Mouse (Mus musculus): ENCODE results near the gene Ankrd13a. TPM values are rescaled to one million over a fixed set of nuclear protein-coding genes. Genes with fewer than 3 reads are reported as not detected.
A peak's percentile ranks its signal among the peaks of the same experiment; 100 is the strongest.

Gene Ankrd13a
- 41.0 and 42.8 TPM in 2 replicates for polyA plus RNA-seq (2015; fragmentation: Nextera tagmentation; extraction: Ambion mirVana)

GRCm38 (mm10) chr5:114774403-114775051 is at the start of gene Ankrd13a:
Ankrd13a (plus strand) TSS chr5:114774677.
- Histone ChIP-seq H3K36me3 (replicated peaks) (no peaks in the 10 kb centered on the region; the same call in 1 of the 2 replicates), H3K9ac (peak within 1 kb of the TSS; percentile 99), H3K4me1 (replicated peaks) (peaks cover 77% of the 10 kb centered on the region), H3K27me3 (no peaks in the 10 kb centered on the region), H3K9me3 (replicated peaks) (no peaks in the 10 kb centered on the region), H3K27ac (replicated peaks) (peak within 1 kb of the TSS; percentile 90), H3K4me3 (replicated peaks) (peak within 1 kb of the TSS; percentile 100), H3K4me2 (peak within 1 kb of the TSS; percentile 91)
- WGBS (ENCODE audit: insufficient replicate concordance): under 1% methylated on average over 72 of the region's 73 CpGs
- ATAC-seq (ENCODE audit: insufficient read depth): peak; percentile 85

- no peak for ATAC-seq (ENCODE audit: insufficient read depth)
- 81% methylated on average over 10 of the region's 10 CpGs for WGBS (ENCODE audit: insufficient replicate concordance)
These were observed 46.3 kb upstream of the Ankrd13a start for GRCm38 (mm10) chr5:114728160-114728559.

GRCm38 (mm10) chr5:114730129-114730528 is 44.3 kb upstream of the Ankrd13a start:
- Histone ChIP-seq H3K9me3 (replicated peaks) (no peaks in the 10 kb centered on the region), H3K9ac (no peak overlapping the region), H3K27me3 (no peaks in the 10 kb centered on the region), H3K36me3 (replicated peaks) (peaks cover 75% of the 10 kb centered on the region), H3K27ac (replicated peaks) (no peak overlapping the region), H3K4me3 (replicated peaks) (no peak overlapping the region), H3K4me2 (no peak overlapping the region), H3K4me1 (replicated peaks) (no peaks in the 10 kb centered on the region)
- 76% methylated on average over 10 of the region's 10 CpGs for WGBS (ENCODE audit: insufficient replicate concordance)
- no peak for ATAC-seq (ENCODE audit: insufficient read depth)

More at GRCm38 (mm10) chr5:114728160-114728559, 46.3 kb upstream of the Ankrd13a start:
- H3K4me2 ChIP-seq: no peak overlapping the region
- H3K27ac ChIP-seq (replicated peaks): no peak overlapping the region
- H3K27me3 ChIP-seq: no peaks in the 10 kb centered on the region
- no peak overlapping the region for H3K4me3 ChIP-seq (replicated peaks)
- no peaks in the 10 kb centered on the region for H3K9me3 ChIP-seq (replicated peaks)
- H3K36me3 ChIP-seq (replicated peaks): peaks cover 62% of the 10 kb centered on the region
- no peak overlapping the region for H3K9ac ChIP-seq
- H3K4me1 ChIP-seq (replicated peaks): no peaks in the 10 kb centered on the region

- 69% methylated on average over 6 of the region's 6 CpGs for WGBS (ENCODE audit: insufficient replicate concordance)
- no peak for ATAC-seq (ENCODE audit: insufficient read depth)
- no peak overlapping the region for H3K27ac ChIP-seq (replicated peaks)
- H3K4me3 ChIP-seq (replicated peaks): no peak overlapping the region
- no peak overlapping the region for H3K9ac ChIP-seq
- H3K27me3 ChIP-seq: no peaks in the 10 kb centered on the region
- peaks cover 88% of the 10 kb centered on the region for H3K36me3 ChIP-seq (replicated peaks)
- no peaks in the 10 kb centered on the region for H3K4me1 ChIP-seq (replicated peaks)
- no peaks in the 10 kb centered on the region for H3K9me3 ChIP-seq (replicated peaks)
- H3K4me2 ChIP-seq: no peak overlapping the region
These were observed 43.0 kb upstream of the Ankrd13a start for GRCm38 (mm10) chr5:114731498-114731897.

- no peak overlapping the region for H3K4me3 ChIP-seq (replicated peaks)
- H3K4me2 ChIP-seq: no peak overlapping the region
- no peaks in the 10 kb centered on the region for H3K27me3 ChIP-seq
- H3K9ac ChIP-seq: no peak overlapping the region
- no peak overlapping the region for H3K27ac ChIP-seq (replicated peaks)
- 87% methylated on average over 15 of the region's 15 CpGs for WGBS (ENCODE audit: insufficient replicate concordance)
- H3K4me1 ChIP-seq (replicated peaks): no peaks in the 10 kb centered on the region
- ATAC-seq (ENCODE audit: insufficient read depth): no peak
- peaks cover 93% of the 10 kb centered on the region for H3K36me3 ChIP-seq (replicated peaks)
- no peaks in the 10 kb centered on the region for H3K9me3 ChIP-seq (replicated peaks)
These were observed 42.5 kb upstream of the Ankrd13a start for GRCm38 (mm10) chr5:114731969-114732368.

- Histone ChIP-seq H3K27me3 (no peaks in the 10 kb centered on the region), H3K4me2 (no peak overlapping the region), H3K36me3 (replicated peaks) (peaks cover 95% of the 10 kb centered on the region), H3K4me1 (replicated peaks) (0 out of 2 replicates have a peak, but pooled peaks cover 3% of the 10 kb centered on the region), H3K27ac (replicated peaks) (no peak overlapping the region), H3K9me3 (replicated peaks) (no peaks in the 10 kb centered on the region), H3K4me3 (replicated peaks) (no peak overlapping the region), H3K9ac (no peak overlapping the region)
- ATAC-seq (ENCODE audit: insufficient read depth): no peak
- 85% methylated on average over 15 of the region's 15 CpGs for WGBS (ENCODE audit: insufficient replicate concordance)
These were observed 40.9 kb upstream of the Ankrd13a start for GRCm38 (mm10) chr5:114733606-114734005.

GRCm38 (mm10) chr5:114737090-114737887 is 37.2 kb upstream of the Ankrd13a start:
- no peaks in the 10 kb centered on the region for H3K9me3 ChIP-seq (replicated peaks)
- no peak for ATAC-seq (ENCODE audit: insufficient read depth)
- no peaks in the 10 kb centered on the region for H3K27me3 ChIP-seq
- no peak overlapping the region for H3K27ac ChIP-seq (replicated peaks)
- peaks cover 94% of the 10 kb centered on the region for H3K36me3 ChIP-seq (replicated peaks)
- no peak overlapping the region for H3K9ac ChIP-seq
- no peak overlapping the region for H3K4me3 ChIP-seq (replicated peaks)
- H3K4me1 ChIP-seq (replicated peaks): peaks cover 6% of the 10 kb centered on the region; the same call in 1 of the 2 replicates
- H3K4me2 ChIP-seq: no peak overlapping the region
- 79% methylated on average over 21 of the region's 21 CpGs for WGBS (ENCODE audit: insufficient replicate concordance)

GRCm38 (mm10) chr5:114738707-114739241 is 35.7 kb upstream of the Ankrd13a start:
- Histone ChIP-seq H3K9ac (no peak overlapping the region), H3K4me2 (no peak overlapping the region), H3K4me1 (replicated peaks) (peaks cover 6% of the 10 kb centered on the region; the same call in 1 of the 2 replicates), H3K27me3 (no peaks in the 10 kb centered on the region), H3K27ac (replicated peaks) (no peak overlapping the region), H3K4me3 (replicated peaks) (no peak overlapping the region), H3K36me3 (replicated peaks) (peaks cover 94% of the 10 kb centered on the region), H3K9me3 (replicated peaks) (no peaks in the 10 kb centered on the region)
- ATAC-seq (ENCODE audit: insufficient read depth): peak; percentile 51; the same call in 1 of the 2 replicates
- 76% methylated on average over 12 of the region's 12 CpGs for WGBS (ENCODE audit: insufficient replicate concordance)

- Histone ChIP-seq H3K36me3 (replicated peaks) (peaks cover 97% of the 10 kb centered on the region), H3K9ac (no peak overlapping the region), H3K27ac (replicated peaks) (no peak overlapping the region), H3K9me3 (replicated peaks) (no peaks in the 10 kb centered on the region), H3K4me1 (replicated peaks) (peaks cover 6% of the 10 kb centered on the region; the same call in 1 of the 2 replicates), H3K27me3 (no peaks in the 10 kb centered on the region), H3K4me2 (no peak overlapping the region), H3K4me3 (replicated peaks) (no peak overlapping the region)
- ATAC-seq (ENCODE audit: insufficient read depth): no peak
- 61% methylated on average over 4 of the region's 4 CpGs for WGBS (ENCODE audit: insufficient replicate concordance)
These were observed 33.9 kb upstream of the Ankrd13a start for GRCm38 (mm10) chr5:114740595-114740994.

- no peak overlapping the region for H3K4me2 ChIP-seq
- no peak overlapping the region for H3K27ac ChIP-seq (replicated peaks)
- H3K4me3 ChIP-seq (replicated peaks): no peak overlapping the region
- WGBS (ENCODE audit: insufficient replicate concordance): 83% methylated on average over 10 of the region's 10 CpGs
- H3K4me1 ChIP-seq (replicated peaks): peaks cover 6% of the 10 kb centered on the region; the same call in 1 of the 2 replicates
- peaks cover 92% of the 10 kb centered on the region for H3K36me3 ChIP-seq (replicated peaks)
- H3K27me3 ChIP-seq: no peaks in the 10 kb centered on the region
- ATAC-seq (ENCODE audit: insufficient read depth): no peak
- no peak overlapping the region for H3K9ac ChIP-seq
- no peaks in the 10 kb centered on the region for H3K9me3 ChIP-seq (replicated peaks)
These were observed 31.9 kb upstream of the Ankrd13a start for GRCm38 (mm10) chr5:114742572-114742971.
